Mouse (Mus musculus): Measurements from ENCODE around the gene Ypel2. TPM values are rescaled to one million over a fixed set of nuclear protein-coding genes. Genes with fewer than 3 reads are reported as not detected.

The Ypel2 gene
- polyA plus RNA-seq, 1 experiment: 2.1 TPM

DNA sequence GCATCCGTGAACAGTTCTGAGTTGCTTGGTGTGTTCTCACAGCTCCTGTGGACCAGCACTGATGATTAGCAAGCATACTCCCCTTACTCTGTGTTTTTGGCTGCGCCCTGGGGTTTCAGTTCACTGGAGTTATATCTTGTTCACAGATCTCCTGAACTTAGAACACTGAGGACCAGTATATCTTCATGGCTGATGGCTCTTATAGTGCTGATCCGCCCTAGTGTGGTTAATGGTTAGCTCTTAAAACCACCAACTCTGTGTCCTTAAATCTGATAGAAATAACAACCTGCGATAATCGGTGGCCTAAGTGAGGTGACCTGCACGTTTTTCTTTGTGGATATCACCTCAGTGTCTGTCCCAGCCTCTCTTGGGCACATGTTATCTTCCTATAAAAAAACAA, 84.5 kb downstream of the Ypel2 start:
- no peaks in the 10 kb centered on the region for H3K27me3 ChIP-seq (ENCODE audit: control insufficient read depth, insufficient read depth, low read length)
- H3K4me1 ChIP-seq (ENCODE audit: control insufficient read depth, insufficient read depth, insufficient read length): no peaks in the 10 kb centered on the region; the same call in 1 of the 2 replicates
- 82% methylated on average over 6 of the region's 6 CpGs for WGBS
- H3K27ac ChIP-seq (ENCODE audit: insufficient read depth, low read length): no peak overlapping the region
- no peak overlapping the region for H3K4me3 ChIP-seq (ENCODE audit: extremely low read depth, insufficient read depth, insufficient read length)
- TF ChIP-seq CTCF (IDR thresholded peaks at IDR 0.05; ENCODE audit: extremely low read depth, insufficient read depth, insufficient read length, insufficient replicate concordance) (no peak), POLR2A (IDR thresholded peaks at IDR 0.05; ENCODE audit: low read depth, low read length) (no peak)
- H3K36me3 ChIP-seq (ENCODE audit: control insufficient read depth, insufficient read depth, low read length): no peaks in the 10 kb centered on the region
- no peak for DNase-seq (ENCODE audit: low read depth in 1 of 2, low spot score in 2 of 2)

DNA sequence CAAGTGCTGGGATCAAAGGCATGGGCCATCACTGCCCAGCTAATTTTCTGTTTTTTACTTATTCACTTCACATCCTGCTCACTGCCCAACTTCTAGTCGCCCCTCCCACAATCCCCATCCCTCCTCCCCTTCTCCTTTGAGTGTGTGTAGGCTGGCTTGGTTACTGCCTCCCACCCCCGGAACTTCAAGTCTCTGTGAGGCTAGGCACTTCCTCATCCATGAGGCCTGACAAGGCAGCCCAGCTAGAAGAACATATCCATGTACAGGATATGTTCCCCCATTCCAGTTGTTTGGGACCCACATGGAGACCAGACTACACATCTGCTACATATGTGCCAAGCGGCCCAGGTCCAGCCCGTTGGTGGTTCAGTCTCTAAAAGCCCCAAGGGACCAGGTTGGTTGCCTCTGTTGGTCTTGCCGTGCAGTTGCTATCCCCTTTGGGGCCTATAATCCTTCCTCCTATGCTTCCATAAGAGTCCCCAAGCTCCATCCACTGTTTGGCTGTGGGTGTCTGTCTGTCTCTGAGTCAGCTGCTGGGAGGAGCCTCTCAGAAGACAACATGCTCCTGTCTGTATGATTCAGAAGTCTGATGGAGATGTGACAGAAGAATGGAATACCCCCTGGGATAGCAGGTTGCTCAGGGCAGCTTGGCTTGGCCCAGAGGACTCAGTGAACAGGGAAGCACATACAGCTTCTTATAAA, 85.5 kb downstream of the Ypel2 start:
- no peaks in the 10 kb centered on the region; the same call in 1 of the 2 replicates for H3K4me1 ChIP-seq (ENCODE audit: control insufficient read depth, insufficient read depth, insufficient read length)
- TF ChIP-seq POLR2A (IDR thresholded peaks at IDR 0.05; ENCODE audit: low read depth, low read length) (no peak), CTCF (IDR thresholded peaks at IDR 0.05; ENCODE audit: extremely low read depth, insufficient read depth, insufficient read length, insufficient replicate concordance) (no peak)
- peak overlapping the region; percentile 17; the same call in 1 of the 2 replicates for H3K27ac ChIP-seq (ENCODE audit: insufficient read depth, low read length)
- no peaks in the 10 kb centered on the region for H3K36me3 ChIP-seq (ENCODE audit: control insufficient read depth, insufficient read depth, low read length)
- peak overlapping the region; percentile 6; the same call in 1 of the 2 replicates for H3K4me3 ChIP-seq (ENCODE audit: extremely low read depth, insufficient read depth, insufficient read length)
- WGBS: 28% methylated on average over 5 of the region's 5 CpGs
- peak in 1 of 2 experiments; percentile 13 for DNase-seq (ENCODE audit: low read depth in 1 of 2, low spot score in 2 of 2)
- H3K27me3 ChIP-seq (ENCODE audit: control insufficient read depth, insufficient read depth, low read length): no peaks in the 10 kb centered on the region

DNA sequence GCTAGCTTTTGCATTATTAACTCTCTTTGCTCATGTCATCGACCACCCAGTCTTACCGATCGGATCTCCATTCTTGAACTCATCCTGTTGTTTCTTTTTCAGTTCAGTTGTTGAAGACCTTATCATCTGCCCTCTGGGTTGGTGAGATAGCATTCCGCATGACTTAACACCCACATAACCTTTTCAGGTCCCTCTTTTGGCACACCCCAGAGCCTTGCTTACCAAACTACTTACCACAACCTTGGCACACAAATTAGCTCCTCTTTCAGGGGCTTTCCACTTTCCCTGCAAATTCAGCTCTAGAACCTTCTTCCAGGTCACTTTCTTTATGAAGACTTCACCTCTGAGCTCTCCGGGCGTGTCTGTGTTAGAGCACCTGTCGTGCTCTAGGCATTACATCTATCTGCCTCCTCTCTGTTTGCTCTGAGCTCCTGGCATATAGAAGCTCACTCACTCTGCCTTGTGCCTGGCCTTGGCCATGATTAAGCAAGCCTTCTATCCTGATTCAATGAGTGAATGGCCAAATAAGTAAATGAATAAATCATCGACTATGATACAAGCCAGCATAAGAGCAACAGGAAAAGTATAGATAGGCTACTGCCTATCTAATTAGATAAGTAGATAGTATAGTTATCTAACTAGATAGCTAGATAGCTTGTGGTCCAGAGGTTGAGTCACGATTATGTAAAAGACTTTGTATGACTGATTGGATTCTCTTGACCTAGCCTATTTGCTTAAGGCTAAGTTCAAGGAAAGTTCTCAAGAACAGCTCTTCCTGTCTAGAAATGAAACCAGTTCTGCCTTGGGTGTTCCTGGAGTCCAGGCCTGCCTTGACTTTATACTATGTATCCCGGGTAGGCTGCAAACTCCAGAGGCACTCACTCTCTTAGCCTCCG, 86.5 kb downstream of the Ypel2 start:
- no peaks in the 10 kb centered on the region for H3K36me3 ChIP-seq (ENCODE audit: control insufficient read depth, insufficient read depth, low read length)
- H3K4me3 ChIP-seq (ENCODE audit: extremely low read depth, insufficient read depth, insufficient read length): no peak overlapping the region
- no peaks in the 10 kb centered on the region; the same call in 1 of the 2 replicates for H3K4me1 ChIP-seq (ENCODE audit: control insufficient read depth, insufficient read depth, insufficient read length)
- 78% methylated on average over 11 of the region's 11 CpGs for WGBS
- no peak overlapping the region for H3K27ac ChIP-seq (ENCODE audit: insufficient read depth, low read length)
- no peaks in the 10 kb centered on the region for H3K27me3 ChIP-seq (ENCODE audit: control insufficient read depth, insufficient read depth, low read length)
- DNase-seq (ENCODE audit: low read depth in 1 of 2, low spot score in 2 of 2): no peak
- TF ChIP-seq CTCF (IDR thresholded peaks at IDR 0.05; ENCODE audit: extremely low read depth, insufficient read depth, insufficient read length, insufficient replicate concordance) (no peak), POLR2A (IDR thresholded peaks at IDR 0.05; ENCODE audit: low read depth, low read length) (no peak)

DNA sequence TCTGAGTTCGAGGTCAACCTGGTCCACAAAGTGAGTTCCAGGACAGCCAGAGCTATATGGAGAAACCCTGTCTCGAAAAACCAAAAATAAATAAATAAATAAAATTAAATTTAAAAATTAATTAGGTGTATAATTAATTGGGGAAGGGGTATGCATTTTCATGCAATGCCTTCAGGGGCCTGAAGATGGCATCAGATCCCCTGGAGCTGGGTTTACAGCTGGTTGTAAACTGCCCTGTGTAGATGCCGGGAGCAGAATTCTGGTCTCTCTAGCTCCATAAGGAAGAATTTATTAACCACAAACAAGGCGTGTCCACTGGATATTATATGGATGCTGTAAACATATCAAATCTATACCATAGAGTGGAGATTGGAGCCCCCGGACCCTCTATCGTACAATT, 87.2 kb downstream of the Ypel2 start:
- no peak overlapping the region for H3K27ac ChIP-seq (ENCODE audit: insufficient read depth, low read length)
- H3K36me3 ChIP-seq (ENCODE audit: control insufficient read depth, insufficient read depth, low read length): no peaks in the 10 kb centered on the region
- no peaks in the 10 kb centered on the region; the same call in 1 of the 2 replicates for H3K4me1 ChIP-seq (ENCODE audit: control insufficient read depth, insufficient read depth, insufficient read length)
- no peaks in the 10 kb centered on the region for H3K27me3 ChIP-seq (ENCODE audit: control insufficient read depth, insufficient read depth, low read length)
- no peak for TF ChIP-seq POLR2A (IDR thresholded peaks at IDR 0.05; ENCODE audit: low read depth, low read length)
- TF ChIP-seq CTCF (IDR thresholded peaks at IDR 0.05; ENCODE audit: extremely low read depth, insufficient read depth, insufficient read length, insufficient replicate concordance): no peak
- H3K4me3 ChIP-seq (ENCODE audit: extremely low read depth, insufficient read depth, insufficient read length): no peak overlapping the region
- no peak for DNase-seq (ENCODE audit: low read depth in 1 of 2, low spot score in 2 of 2)
- 93% methylated on average over 6 of the region's 6 CpGs for WGBS

DNA sequence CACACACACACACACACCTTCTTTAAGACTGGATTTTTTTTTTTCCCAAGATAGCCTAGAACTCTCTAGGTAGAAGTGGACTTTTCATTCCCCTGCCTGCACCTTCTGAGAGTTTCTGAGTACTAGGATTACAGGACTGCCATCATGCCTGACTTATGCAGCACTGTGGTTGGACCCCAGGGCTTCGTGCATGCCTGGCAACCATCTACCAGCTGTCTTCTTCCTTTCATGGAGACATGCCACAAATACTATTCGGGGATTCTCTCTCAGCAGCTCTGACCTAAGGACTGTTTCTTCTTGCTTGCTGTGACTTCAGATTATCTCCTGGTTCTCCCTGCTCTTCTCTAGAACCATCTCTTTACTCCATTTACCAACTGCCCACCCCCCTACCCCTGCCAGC, 88.2 kb downstream of the Ypel2 start:
- TF ChIP-seq POLR2A (IDR thresholded peaks at IDR 0.05; ENCODE audit: low read depth, low read length) (no peak), CTCF (IDR thresholded peaks at IDR 0.05; ENCODE audit: extremely low read depth, insufficient read depth, insufficient read length, insufficient replicate concordance) (no peak)
- WGBS: 76% methylated on average over 2 of the region's 2 CpGs

DNA sequence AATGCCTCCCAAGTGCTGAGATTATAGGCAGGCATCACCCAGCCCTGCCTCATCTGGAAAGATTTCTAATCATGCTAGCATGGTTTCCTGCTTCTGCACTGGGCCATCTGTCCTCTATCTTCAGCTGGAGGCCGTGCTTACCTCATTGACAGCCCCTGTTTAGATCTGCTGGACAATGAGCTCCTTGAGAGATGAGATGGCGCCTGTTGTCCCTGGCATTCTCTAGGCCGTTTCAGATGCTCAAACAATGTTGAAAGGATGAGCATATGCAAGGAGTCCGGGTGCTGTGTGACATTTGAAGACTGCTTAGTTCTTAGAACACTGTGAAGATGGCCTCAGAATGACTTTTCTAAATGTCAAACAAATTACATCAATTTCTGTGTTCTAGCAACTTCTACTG, 88.8 kb downstream of the Ypel2 start:
- H3K4me3 ChIP-seq (ENCODE audit: extremely low read depth, insufficient read depth, insufficient read length): no peak overlapping the region
- H3K36me3 ChIP-seq (ENCODE audit: control insufficient read depth, insufficient read depth, low read length): no peaks in the 10 kb centered on the region
- 83% methylated on average over 4 of the region's 4 CpGs for WGBS
- H3K27me3 ChIP-seq (ENCODE audit: control insufficient read depth, insufficient read depth, low read length): no peaks in the 10 kb centered on the region
- no peak for DNase-seq (ENCODE audit: low read depth in 1 of 2, low spot score in 2 of 2)
- H3K27ac ChIP-seq (ENCODE audit: insufficient read depth, low read length): no peak overlapping the region
- TF ChIP-seq CTCF (IDR thresholded peaks at IDR 0.05; ENCODE audit: extremely low read depth, insufficient read depth, insufficient read length, insufficient replicate concordance): no peak
- TF ChIP-seq POLR2A (IDR thresholded peaks at IDR 0.05; ENCODE audit: low read depth, low read length): no peak
- no peaks in the 10 kb centered on the region; the same call in 1 of the 2 replicates for H3K4me1 ChIP-seq (ENCODE audit: control insufficient read depth, insufficient read depth, insufficient read length)

More for the DNA sequence above, 88.2 kb downstream of the Ypel2 start:
- Histone ChIP-seq H3K4me1 (ENCODE audit: control insufficient read depth, insufficient read depth, insufficient read length) (no peaks in the 10 kb centered on the region; the same call in 1 of the 2 replicates), H3K27me3 (ENCODE audit: control insufficient read depth, insufficient read depth, low read length) (no peaks in the 10 kb centered on the region), H3K4me3 (ENCODE audit: extremely low read depth, insufficient read depth, insufficient read length) (no peak overlapping the region), H3K36me3 (ENCODE audit: control insufficient read depth, insufficient read depth, low read length) (no peaks in the 10 kb centered on the region), H3K27ac (ENCODE audit: insufficient read depth, low read length) (no peak overlapping the region)
- no peak for DNase-seq (ENCODE audit: low read depth in 1 of 2, low spot score in 2 of 2)
